Mouse (Mus musculus): ENCODE results near the gene Yipf2.
A peak's percentile ranks its signal among the peaks of the same experiment; 100 is the strongest.

The Yipf2 gene

DNA sequence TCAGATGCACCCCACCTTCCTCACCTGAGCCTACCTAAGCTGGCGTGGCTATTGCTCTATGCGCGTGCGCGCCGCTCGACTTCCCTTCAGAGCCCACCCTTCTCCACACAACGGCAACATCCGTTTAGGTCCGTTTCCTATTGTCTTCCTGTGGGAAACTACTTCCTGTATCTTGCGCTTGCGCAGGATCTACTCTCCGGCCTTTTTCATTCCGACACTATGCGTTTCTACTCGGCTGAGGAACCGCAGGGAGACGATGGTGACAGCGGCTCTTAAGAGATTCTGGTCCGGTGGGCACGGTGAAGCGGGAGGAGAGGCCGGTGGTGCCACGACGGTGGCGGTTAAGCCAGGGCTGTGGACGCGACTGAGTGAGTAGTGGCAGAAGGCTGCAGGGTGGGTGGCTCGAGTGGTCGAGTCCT, at the start of gene Yipf2, which contains the start of gene Timm29:
Yipf2 (minus strand) TSS at position 126 of the 419 bp plus-strand sequence.
Timm29 (plus strand) TSS at position 20 of the 419 bp plus-strand sequence.
- peak; percentile 92 for DNase-seq (ENCODE audit: low spot score)

DNA sequence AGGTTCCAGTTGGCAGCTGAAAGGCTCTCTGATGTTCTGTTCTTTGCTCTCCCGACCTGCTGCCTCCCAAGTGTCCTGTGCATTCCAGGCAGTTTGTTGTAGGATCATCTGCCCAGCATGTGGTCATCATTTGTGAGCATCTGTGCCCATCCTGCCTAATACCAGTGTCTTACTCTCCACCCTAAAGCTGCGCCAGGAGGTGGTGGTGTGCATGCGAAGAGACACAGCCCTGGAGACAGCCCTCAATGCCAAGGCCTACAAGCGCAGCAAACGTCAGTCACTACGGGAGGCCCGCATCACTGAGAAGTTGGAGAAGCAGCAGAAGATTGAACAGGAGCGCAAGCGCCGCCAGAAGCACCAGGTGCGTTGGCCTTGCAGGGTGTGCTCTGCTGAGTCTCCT, 46.4 kb upstream of the Yipf2 start:
- no peak for DNase-seq (ENCODE audit: low spot score)

DNA sequence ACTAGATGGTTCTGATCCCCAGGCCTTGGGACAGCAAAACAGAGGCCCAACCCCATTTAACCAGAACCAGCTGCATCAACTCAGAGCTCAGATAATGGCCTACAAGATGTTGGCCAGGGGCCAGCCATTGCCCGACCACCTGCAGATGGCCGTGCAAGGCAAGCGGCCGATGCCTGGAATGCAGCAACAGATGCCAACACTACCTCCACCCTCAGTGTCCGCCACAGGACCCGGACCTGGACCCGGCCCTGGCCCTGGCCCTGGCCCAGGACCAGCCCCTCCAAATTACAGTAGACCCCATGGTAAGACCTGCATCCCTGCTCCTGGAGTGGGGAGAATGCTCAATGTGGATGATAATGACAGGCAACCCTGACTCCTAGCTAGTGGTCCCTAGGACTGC, 43.0 kb upstream of the Yipf2 start:
- DNase-seq (ENCODE audit: low spot score) = no peak

DNA sequence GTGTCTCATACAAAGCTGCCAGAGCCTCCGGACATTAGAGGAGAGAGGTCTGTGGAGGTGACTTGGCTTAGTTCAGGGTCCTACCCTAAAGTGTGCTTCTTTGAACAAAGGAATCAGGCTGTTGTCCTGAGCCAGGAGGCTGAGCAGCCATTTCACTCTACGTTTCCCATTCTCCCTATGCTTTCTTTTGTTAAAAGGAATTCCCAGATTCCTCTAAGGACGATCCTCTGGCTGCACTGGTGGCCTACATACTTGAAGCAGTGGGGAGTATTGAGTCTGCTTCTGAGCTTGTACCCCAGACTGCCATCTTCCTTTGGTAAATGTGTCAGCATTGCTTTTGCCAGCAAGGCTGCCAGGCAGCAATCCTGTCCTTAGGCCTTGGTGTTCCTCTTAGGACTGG, 40.5 kb upstream of the Yipf2 start:
- DNase-seq (ENCODE audit: low spot score) = no peak

DNA sequence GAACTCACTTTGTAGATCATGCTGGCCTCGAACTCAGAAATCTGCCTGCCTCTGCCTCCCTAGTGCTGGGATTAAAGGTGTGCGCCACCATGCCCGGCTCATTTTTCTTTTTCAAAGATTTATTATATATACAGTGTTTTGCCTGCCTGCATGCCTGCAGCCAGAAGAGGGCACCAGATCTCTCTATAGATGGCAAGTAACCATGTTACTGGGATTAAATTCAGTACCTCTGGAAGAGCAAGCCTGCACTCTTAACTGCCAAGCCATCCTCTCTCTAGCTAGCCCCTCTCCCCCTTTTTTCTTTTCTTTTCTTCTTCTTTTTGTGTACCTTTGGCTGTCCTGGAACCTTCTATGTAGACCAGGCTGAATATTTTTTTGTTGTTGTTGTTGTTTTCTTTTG, 38.0 kb upstream of the Yipf2 start:
- DNase-seq (ENCODE audit: low spot score) = peak; percentile 62

DNA sequence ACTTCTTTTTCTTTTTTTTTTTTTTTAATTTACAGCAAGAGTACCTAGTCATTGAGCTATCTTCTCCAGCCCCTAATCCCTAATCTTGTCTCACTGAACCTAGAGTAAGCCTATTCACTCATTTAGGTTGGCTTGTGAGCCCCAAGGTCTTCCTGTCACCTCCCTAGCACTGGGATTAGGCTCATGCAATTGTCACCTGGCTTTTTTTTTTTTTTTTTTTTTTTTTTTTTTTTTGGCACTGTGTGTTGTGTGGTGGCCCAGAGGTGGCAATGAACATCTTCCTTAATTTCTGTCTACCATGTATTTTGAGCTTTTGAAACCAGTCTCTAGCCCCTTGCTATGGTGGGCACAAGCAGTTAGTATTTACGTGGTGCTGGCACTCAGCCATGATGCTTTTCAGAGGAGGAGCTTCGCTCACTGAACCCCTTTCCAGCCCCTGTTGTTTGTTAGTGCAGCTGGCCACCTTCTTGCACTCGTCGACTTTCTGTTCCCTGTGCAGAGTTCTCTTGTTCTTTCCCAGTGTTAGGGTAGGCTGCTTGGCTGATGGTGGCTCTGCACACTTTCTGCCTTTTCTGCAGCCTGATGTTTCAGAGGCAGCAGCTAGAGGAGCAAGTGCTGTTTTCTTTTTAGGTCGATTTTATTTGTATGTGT, 34.6 kb upstream of the Yipf2 start:
- DNase-seq (ENCODE audit: low spot score) = no peak

DNA sequence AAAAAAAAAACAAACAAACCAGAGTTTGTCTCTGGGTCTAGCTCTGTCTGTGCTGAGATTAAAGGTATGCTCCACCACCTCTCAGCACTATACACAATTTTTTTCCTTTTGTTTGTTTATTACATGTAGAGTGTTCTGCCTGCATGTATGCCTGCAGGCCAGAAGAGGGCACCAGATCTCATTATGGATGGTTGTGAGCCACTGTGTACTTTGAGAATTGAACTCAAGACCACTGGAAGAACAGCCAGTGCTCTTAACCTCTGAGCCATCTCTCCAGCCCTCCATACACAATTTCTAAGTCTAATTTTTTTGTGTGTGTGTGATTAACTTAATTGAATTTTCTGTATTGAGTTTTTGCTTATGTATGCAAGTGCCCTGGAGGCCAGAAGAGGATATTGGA, 33.9 kb upstream of the Yipf2 start:
- peak; percentile 39 for DNase-seq (ENCODE audit: low spot score)

DNA sequence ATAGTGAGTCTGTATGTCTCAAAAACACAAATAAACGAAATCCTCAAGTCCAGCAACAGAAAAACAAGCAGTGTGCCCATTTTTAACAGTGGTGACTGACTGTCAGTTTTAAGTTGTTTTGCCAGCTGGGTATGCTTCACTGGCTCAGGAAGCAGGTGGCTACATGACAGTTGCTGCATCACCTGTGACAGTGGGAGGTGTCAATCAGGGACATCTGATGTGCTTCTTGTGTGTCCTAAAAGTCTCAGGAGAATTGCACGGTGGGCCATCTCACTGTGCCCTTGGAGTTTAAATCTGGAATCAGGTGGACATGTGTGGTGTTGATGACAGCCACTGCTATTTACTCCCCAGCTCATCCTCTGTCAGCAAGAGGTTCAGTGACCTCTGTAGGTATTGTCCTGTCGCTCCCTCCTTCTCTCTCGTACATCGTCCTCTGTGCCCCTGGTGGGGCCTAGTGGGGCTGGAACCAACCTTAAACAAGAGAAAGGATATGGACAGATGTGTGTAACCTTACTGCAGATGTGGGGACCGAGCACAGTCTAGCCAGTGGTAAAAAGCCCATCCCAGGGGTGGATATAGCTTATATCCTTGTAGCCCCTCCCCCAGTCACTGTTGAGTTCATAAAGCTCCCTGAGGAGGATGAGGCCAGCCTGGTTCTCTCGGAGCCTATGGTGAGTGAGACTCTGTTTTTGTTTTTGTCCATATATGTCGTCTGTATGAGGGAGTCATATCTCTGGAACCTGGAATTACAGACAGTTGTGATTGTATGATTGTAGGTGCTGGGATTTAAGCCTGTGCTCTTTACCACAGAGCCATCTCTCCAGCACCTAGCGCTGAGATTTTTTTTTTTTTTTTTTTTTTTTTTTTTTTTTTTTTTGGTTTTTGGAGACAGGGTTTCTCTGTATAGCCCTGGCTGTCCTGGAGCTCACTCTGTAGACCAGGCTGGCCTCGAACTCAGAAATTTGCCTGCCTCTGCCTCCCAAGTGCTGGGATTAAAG, 33.0 kb upstream of the Yipf2 start:
- no peak for DNase-seq (ENCODE audit: low spot score)

DNA sequence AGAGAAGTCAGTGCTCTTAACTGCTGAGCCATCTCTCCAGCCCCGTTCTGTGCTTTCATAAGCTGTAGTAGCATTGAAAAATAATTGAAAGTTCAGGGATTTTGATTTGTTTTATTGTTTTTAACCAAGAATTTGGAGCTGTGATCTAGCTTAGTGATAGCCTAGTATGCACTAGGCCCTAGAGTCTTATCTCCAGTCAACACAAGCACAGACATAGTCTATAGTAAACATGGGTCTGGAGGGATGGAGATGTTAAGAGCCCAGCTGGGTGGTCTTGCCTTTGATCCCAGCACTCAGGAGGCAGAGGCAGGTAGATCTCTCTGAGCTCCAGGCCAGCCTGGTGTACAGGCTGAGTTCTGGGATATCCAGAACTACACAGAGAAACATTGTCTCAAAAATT, 30.0 kb upstream of the Yipf2 start:
- DNase-seq (ENCODE audit: low spot score) = no peak

DNA sequence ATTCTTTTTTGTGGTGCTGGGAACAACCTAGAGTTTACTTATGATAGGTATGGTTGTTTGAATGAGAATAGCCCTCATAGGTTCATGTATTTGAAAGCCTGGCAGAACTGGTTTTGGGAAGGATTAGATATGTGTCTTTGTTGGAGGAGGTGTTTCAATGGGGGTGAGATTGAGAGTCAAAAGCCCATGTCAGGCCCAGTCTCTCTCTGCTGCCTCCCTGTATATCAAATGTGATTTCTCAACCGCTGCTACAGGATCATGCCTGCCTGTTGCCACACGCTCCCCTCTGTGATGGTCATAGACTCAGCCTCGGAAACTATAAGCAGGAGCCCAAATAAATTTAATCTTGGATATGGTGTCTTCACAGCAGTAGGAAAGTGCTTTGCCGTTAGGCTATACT, 27.6 kb upstream of the Yipf2 start:
- no peak for DNase-seq (ENCODE audit: low spot score)

DNA sequence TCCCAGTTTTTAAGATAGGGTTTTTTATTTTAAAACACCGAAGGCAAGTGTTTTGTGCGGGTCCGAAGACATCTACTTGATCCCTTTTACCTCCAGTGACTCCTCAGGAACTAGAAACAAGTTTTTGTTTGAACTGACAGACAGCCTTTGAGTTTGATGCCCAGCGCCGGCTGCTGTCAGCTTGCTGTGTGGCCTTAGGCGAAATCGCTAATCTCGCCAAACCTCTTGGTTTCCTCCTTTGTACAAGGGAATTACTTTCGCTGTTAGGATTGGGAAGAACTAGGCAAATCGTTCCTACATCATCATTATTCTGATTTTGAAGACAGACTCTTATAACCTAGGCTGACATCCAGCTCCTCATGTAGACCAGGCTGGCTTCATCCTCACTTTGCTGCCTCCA, 24.4 kb upstream of the Yipf2 start:
- no peak for DNase-seq (ENCODE audit: low spot score)

DNA sequence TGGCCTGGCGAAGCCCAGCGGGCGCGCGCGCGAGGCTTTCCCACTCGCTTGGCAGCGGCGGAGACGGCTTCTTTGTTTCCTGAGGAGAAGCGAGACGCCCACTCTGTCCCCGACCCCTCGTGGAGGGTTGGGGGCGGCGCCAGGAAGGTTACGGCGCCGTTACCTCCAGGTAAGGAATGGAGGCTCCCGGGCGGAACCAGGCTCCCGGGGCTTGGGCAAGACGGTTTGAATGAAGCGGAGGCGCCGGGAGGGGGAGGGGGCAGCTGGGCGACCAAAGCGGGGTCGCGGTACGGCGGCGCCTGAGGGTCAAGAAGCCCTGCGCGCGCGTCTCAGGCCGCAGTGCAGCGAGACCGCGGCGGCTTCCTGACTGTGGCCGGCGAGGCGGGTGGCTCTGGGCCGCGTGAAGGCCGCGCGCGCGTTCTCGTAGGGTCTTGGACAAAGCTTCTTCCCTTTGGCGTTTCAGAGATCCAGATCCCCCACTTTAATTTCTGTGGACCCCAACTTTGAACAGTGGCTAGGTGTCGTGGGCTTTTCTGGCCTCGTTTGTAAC, 23.7 kb upstream of the Yipf2 start:
- DNase-seq (ENCODE audit: low spot score) = no peak

DNA sequence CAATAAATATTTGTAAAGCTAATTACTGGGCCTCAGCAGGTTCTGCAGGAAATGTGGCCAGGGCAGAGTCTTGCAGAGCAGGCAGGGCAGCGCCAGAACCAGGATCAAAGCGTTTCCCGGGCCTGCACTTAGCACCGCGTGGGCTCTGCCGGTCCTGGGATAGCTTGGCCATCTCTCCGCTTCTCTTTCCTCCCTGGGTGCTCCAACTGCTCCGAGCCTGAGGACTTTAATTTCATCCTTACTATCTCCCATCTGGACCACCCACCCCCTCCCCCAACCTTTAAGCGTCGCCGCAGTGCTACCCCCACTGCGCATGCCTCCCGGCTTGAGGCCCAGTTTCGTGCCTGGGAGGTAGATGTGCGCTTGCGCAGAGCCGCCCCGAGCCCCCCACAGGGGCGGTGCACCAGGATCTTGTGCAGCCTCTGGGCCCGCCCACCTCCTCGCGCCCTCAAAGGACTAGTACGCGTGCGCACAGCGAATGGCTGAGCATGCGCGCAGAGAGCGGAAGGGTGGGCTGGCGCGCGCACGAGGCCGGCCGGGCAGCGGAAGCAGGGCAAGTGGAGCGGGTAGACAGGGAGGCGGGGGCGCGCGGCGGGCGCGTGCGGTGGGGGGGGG, 23.1 kb upstream of the Yipf2 start, which contains the start of gene Smarca4:
Smarca4 (plus strand) TSS at position 553 of the 615 bp plus-strand sequence.
- DNase-seq (ENCODE audit: low spot score) = peak; percentile 99

DNA sequence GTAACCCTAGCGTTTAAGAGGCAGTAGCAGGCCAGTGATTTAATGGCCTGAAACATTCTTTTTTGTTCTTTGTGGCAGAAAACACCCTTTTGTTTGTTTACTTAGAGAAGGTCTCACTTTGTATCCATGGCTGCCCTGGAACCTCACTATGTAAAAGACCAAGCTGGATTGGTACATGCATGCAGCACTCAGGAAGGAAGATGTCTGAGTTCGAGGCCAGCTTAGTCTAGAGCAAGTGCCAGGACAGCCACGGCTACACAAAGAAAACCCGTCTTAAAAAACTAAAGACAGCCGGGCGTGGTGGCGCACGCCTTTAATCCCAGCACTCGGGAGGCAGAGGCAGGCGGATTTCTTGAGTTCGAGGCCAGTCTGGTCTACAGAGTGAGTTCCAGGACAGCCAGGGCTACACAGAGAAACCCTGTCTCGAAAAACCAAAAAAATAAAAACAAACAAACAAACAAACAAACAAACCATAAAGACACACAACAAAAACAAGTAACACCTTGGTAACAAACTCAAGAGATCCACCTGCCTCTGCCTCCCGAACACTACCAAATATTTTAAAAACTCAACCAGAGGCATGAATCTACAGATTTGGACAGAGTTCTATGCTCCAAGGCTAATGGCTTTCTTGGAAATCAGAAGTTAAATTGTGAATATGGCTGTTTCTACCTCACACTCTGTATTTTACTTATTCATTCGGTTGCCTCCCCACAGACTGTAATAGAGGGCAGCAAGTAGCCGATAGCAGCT, 22.4 kb upstream of the Yipf2 start:
- DNase-seq (ENCODE audit: low spot score) = no peak

DNA sequence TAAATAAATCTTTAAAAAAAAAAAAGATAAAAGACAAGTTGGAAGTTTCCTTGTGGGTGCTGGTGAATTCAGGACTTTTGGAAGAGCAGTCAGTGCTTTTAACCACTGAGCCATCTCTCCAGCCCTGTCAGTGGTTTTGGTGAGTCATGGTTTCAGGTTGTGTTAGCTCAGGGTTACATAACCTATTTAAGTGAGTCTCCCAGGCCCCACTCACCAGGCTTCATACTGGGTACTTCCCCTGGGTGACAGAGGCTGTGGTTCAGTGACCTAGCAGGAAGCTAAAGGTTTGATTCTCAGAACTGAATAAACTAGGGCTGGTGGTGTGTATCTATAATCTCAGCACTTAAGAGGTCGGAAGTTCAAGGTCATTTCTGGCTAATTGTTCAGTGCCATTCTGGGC, 17.2 kb upstream of the Yipf2 start:
- peak; percentile 87 for DNase-seq (ENCODE audit: low spot score)

DNA sequence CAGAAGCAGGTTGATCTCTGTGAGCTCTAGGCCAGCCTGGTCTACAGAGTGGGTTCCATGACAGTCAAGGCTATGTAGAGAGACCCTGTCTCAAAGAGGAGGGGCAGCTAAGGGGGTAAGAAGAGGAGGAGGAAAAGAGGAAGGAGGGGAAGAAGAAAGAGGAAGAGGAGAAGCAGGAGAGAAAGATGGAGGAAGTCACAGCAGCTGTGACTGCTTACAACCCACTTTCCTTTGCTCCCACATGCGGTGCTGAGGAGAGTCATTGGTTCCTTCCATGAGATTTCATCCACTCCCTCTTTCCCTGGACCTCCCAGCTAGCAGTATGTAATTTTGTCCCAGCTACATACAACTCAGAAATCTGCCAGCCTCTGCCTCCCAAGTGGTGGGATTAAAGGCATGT, 14.0 kb upstream of the Yipf2 start:
- no peak for DNase-seq (ENCODE audit: low spot score)

DNA sequence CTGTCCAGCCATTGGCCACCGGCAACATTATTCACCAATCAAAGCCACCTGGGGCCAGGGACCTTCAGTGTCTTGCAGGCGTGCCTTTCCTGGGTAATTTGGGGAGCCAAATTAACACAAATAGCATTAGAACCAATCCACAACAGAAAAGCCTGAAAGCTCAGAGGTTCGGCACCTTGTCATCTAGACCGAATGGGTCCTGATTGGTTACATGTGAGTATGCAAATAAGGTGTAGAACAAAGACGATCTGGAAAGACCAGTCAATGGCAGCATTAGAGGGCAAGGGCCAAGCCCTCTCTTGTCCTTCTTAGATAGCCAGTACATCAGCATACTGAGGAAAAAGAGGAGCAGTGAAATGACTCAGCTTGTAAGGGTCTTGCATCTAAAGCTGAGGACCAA, 13.2 kb upstream of the Yipf2 start:
- no peak for DNase-seq (ENCODE audit: low spot score)

DNA sequence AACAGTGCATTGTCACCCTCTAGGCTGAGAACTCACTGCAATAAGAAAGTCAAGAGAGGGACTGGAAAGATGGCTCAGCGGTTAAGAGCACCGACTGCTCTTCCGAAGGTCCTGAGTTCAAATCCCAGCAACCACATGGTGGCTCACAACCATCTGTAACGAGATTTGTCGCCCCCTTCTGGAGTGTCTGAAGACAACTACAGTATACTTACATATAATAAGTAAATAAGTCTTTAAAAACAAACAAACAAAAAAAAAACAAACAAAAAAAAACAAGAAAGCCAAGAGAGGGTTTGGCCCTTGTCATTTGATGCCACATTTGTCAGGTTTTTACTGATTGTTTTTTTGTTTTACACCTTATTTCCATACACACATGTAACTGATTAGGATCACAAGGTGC, 11.5 kb upstream of the Yipf2 start:
- DNase-seq (ENCODE audit: low spot score) = no peak

DNA sequence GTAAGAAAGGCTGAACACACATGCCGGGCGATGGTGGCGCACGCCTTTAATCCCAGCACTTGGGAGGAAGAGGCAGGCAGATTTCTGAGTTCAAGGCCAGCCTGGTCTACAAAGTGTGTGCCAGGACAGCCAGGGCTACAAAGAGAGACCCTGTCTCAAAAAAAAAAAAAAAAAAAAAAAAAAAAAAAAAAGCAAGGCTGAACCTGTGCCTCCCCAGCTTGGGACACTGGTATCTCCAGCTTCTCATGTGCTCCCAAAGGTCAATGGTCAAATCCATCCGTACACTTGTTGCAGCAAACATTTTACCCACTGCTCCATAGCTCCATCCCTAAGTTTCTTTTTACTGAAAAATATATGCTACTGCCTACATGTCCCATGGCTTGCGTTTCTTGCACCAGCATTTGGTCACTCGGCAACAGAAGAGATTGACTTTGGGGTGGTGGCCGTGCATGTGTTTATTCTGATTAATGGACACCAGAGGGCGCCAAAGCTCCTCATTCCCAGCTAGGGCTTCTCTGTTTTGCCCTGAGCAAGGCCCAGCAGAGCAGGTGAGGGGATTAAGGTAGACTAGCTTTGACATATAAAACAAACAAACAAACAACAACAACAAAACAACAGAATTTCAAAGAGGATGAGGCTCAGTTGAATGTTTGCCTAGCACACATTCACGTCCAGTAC, 9.2 kb upstream of the Yipf2 start:
- peak; percentile 71 for DNase-seq (ENCODE audit: low spot score)

DNA sequence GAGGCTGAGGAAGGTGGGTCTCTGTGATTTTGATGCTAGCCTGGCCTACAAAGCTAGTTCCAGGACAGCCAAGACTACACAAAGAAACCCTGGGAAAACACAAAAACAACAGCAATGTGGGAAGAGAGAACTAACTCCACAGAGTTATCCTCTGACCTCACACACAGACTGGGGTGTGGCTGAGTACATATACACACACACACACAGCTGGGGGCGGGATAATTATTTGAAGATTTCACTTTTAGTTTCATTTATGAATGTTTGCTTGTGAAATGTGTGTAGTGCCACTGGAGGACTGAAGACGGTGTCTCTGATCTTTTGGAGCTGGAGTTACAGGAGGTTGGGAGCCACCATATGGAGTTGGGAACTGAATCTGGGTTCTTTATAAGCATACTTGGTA, 8.4 kb upstream of the Yipf2 start:
- no peak for DNase-seq (ENCODE audit: low spot score)

DNA sequence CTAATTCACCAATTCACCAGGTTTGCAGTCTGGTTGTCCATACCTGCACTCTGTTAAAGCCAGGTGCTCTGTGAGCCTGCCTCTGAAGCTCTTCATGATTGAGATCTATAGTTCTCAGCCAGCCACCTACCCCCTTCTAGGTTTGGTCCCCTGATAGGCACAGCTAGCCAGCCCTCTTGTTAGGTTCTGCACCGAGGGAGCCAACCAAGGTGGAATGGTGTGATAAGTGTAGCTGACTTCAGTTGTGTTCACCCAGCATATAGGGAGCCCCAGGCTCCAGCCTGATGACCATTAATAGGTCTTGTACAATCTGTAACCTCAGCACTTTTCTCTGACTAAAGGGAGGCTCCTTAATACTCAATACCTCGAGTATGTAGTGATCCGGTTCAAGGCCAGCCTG, 7.6 kb upstream of the Yipf2 start:
- DNase-seq (ENCODE audit: low spot score) = no peak

Data from T-cell, adult 2 months (primary cell).